Comparison of ENCODE assay signal across 21 mouse cellular contexts in the genomic region with DNA sequence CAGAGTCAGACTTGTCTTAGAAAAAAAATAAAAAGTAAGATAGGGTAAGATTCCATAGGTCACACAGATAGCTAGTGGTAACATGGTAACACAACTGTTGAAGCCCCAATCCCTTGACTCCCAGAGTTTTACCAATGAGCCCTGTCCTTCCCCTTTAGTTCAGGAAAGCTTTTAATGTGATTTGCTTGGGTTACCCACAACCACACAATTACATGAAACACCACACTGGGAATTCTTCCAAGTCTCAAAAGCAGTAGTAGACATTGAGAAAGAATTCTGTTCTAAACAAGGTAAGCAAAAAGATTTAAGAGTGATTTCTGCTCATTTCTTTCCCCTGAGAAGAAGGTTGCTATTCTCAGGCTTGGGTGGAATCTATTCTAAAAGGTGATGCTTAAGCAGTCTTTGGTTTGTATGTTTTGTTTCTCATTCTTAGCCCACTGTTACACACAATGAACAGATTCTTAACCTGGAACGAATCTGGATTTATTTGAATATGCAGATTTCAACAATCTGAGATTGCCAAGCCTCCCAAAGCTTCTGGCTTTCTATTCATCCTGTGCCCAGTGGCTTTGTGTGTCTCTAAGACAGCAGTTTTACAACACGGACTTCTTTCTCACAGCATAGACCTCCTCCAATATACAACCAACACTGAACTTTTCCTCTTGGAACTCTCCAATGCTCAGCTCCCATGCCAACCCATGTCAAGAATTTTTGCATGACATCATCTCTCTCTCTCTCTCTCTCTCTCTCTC. TPM values are rescaled to one million over a fixed set of nuclear protein-coding genes. Genes with fewer than 3 reads are reported as not detected.
DNase-seq lines count a peak whose midpoint lies in the region; ATAC-seq and TF ChIP-seq lines count a peak whose summit lies in the region.
"Had no signal": no experiment of that assay in that cellular context is flagged by ENCODE, and none has a peak within 500 bp of the region (broad histone marks: within the 10 kb centered on the region; RNA-seq: fewer than 3 reads in every experiment).

No protein-coding gene starts in this region.

- H3K27ac ChIP-seq in forebrain, embryonic 13.5 days: peak overlapping the region; percentile 61
- H3K27ac ChIP-seq in forebrain, embryonic 10.5 days: no peak overlapping the region
- peak overlapping the region; percentile 61 for H3K27ac ChIP-seq in hindbrain, embryonic 15.5 days (replicated peaks)
- no peak overlapping the region for H3K27ac ChIP-seq in hindbrain, embryonic 11.5 days (ENCODE audit: low read depth, low read length)
- peak overlapping the region; percentile 44; the same call in 1 of the 2 replicates for H3K27ac ChIP-seq in midbrain, postnatal 0 days (ENCODE audit: low read depth, low read length)
- H3K27ac ChIP-seq in midbrain, embryonic 13.5 days: no peak overlapping the region; the same call in 1 of the 2 replicates
- peak overlapping the region; percentile 35; the same call in 1 of the 2 replicates for H3K27ac ChIP-seq in neural tube, embryonic 14.5 days (ENCODE audit: low read depth, low read length)
- H3K27ac ChIP-seq: gastrocnemius, adult 2 months; heart, embryonic 15.5 days; liver, embryonic 14.5 days; stomach, embryonic 15.5 days had no signal

- H3K4me1 ChIP-seq in forebrain, embryonic 13.5 days: peaks cover 35% of the 10 kb centered on the region
- H3K4me1 ChIP-seq in forebrain, embryonic 10.5 days: peaks cover 20% of the 10 kb centered on the region
- peaks cover 19% of the 10 kb centered on the region for H3K4me1 ChIP-seq in hindbrain, embryonic 15.5 days (replicated peaks)
- peaks cover 2% of the 10 kb centered on the region; the same call in 1 of the 2 replicates for H3K4me1 ChIP-seq in hindbrain, embryonic 11.5 days (replicated peaks; ENCODE audit: control insufficient read depth, insufficient read depth, low read length)
- no peaks in the 10 kb centered on the region; the same call in 1 of the 2 replicates for H3K4me1 ChIP-seq in midbrain, postnatal 0 days (ENCODE audit: insufficient read depth, low read length)
- H3K4me1 ChIP-seq in midbrain, embryonic 13.5 days (replicated peaks): peaks cover 41% of the 10 kb centered on the region
- peaks cover 4% of the 10 kb centered on the region; the same call in 1 of the 2 replicates for H3K4me1 ChIP-seq in neural tube, embryonic 14.5 days (ENCODE audit: control insufficient read depth, insufficient read depth, low read length)
- H3K4me1 ChIP-seq: stomach, embryonic 15.5 days had no signal

- H3K4me3 ChIP-seq in forebrain, embryonic 13.5 days: no peak overlapping the region
- H3K4me3 ChIP-seq in forebrain, embryonic 10.5 days: no peak overlapping the region
- H3K4me3 ChIP-seq in hindbrain, embryonic 15.5 days: no peak overlapping the region
- H3K4me3 ChIP-seq in hindbrain, embryonic 11.5 days (ENCODE audit: low read depth, low read length): no peak overlapping the region
- H3K4me3 ChIP-seq in midbrain, postnatal 0 days (ENCODE audit: low read depth, low read length): no peak overlapping the region
- no peak overlapping the region for H3K4me3 ChIP-seq in midbrain, embryonic 13.5 days (replicated peaks)
- no peak overlapping the region for H3K4me3 ChIP-seq in neural tube, embryonic 14.5 days (ENCODE audit: low read depth, low read length)
- H3K4me3 ChIP-seq: gastrocnemius, adult 2 months; heart, embryonic 15.5 days; stomach, embryonic 15.5 days had no signal

- DNase-seq in forebrain, embryonic 10.5 days (ENCODE audit: extremely low spot score, low spot score): no peak
- DNase-seq in hindbrain, embryonic 11.5 days (ENCODE audit: low spot score): no peak
- DNase-seq in midbrain, postnatal 0 days (ENCODE audit: low spot score): peak; percentile 73
- no peak for DNase-seq in kidney, postnatal 4 days
- DNase-seq: adrenal gland, postnatal 10 days; cerebellum, adult 9-10 months; gastrocnemius, adult 2 months; heart, postnatal 36 days; kidney, adult 2 months; kidney, postnatal 10 days; lung, embryonic 14.5 days; thymus, adult 18-20 months; thymus, postnatal 4 days had no signal

- no peak overlapping the region for H3K9ac ChIP-seq in forebrain, embryonic 13.5 days
- H3K9ac ChIP-seq in hindbrain, embryonic 15.5 days: no peak overlapping the region
- no peak overlapping the region for H3K9ac ChIP-seq in hindbrain, embryonic 11.5 days (ENCODE audit: low read depth, low read length)
- H3K9ac ChIP-seq in midbrain, postnatal 0 days (replicated peaks; ENCODE audit: low read length, poor library complexity, severe bottlenecking): no peak overlapping the region
- H3K9ac ChIP-seq in midbrain, embryonic 13.5 days (replicated peaks): no peak overlapping the region
- H3K9ac ChIP-seq in neural tube, embryonic 14.5 days (replicated peaks; ENCODE audit: low read depth, low read length): no peak overlapping the region
- H3K9ac ChIP-seq: heart, embryonic 15.5 days; liver, embryonic 14.5 days; lung, embryonic 14.5 days; stomach, embryonic 15.5 days had no signal

- WGBS in forebrain, embryonic 13.5 days: 34% methylated on average over 2 of the region's 2 CpGs
- WGBS in forebrain, embryonic 10.5 days: 68% methylated on average over 2 of the region's 2 CpGs
- WGBS in hindbrain, embryonic 15.5 days: 44% methylated on average over 2 of the region's 2 CpGs
- 63% methylated on average over 2 of the region's 2 CpGs for WGBS in hindbrain, embryonic 11.5 days
- WGBS in midbrain, postnatal 0 days: 33% methylated on average over 2 of the region's 2 CpGs
- WGBS in midbrain, embryonic 13.5 days: 51% methylated on average over 2 of the region's 2 CpGs
- 35% methylated on average over 2 of the region's 2 CpGs for WGBS in neural tube, embryonic 14.5 days

- H3K9me3 ChIP-seq in forebrain, embryonic 13.5 days (replicated peaks): no peaks in the 10 kb centered on the region
- H3K9me3 ChIP-seq in forebrain, embryonic 10.5 days: no peaks in the 10 kb centered on the region
- H3K9me3 ChIP-seq in hindbrain, embryonic 15.5 days: no peaks in the 10 kb centered on the region
- no peaks in the 10 kb centered on the region for H3K9me3 ChIP-seq in hindbrain, embryonic 11.5 days (ENCODE audit: control insufficient read depth, low read length)
- H3K9me3 ChIP-seq in midbrain, postnatal 0 days (ENCODE audit: low read length): no peaks in the 10 kb centered on the region
- no peaks in the 10 kb centered on the region for H3K9me3 ChIP-seq in midbrain, embryonic 13.5 days
- no peaks in the 10 kb centered on the region for H3K9me3 ChIP-seq in neural tube, embryonic 14.5 days (ENCODE audit: control insufficient read depth, low read length)
- H3K9me3 ChIP-seq: heart, embryonic 15.5 days; stomach, embryonic 15.5 days had no signal

- no peaks in the 10 kb centered on the region for H3K36me3 ChIP-seq in forebrain, embryonic 13.5 days (ENCODE audit: poor library complexity, severe bottlenecking)
- H3K36me3 ChIP-seq in forebrain, embryonic 10.5 days (replicated peaks): no peaks in the 10 kb centered on the region
- H3K36me3 ChIP-seq in hindbrain, embryonic 15.5 days: no peaks in the 10 kb centered on the region
- no peaks in the 10 kb centered on the region for H3K36me3 ChIP-seq in hindbrain, embryonic 11.5 days (ENCODE audit: control insufficient read depth, insufficient read depth, low read length)
- H3K36me3 ChIP-seq in midbrain, postnatal 0 days (ENCODE audit: insufficient read depth, low read length): no peaks in the 10 kb centered on the region
- H3K36me3 ChIP-seq in midbrain, embryonic 13.5 days: no peaks in the 10 kb centered on the region
- H3K36me3 ChIP-seq in neural tube, embryonic 14.5 days (ENCODE audit: control insufficient read depth, insufficient read depth, low read length): no peaks in the 10 kb centered on the region
- H3K36me3 ChIP-seq: heart, embryonic 15.5 days; stomach, embryonic 15.5 days had no signal

- H3K4me2 ChIP-seq in forebrain, embryonic 13.5 days: no peak overlapping the region
- H3K4me2 ChIP-seq in hindbrain, embryonic 15.5 days: no peak overlapping the region
- H3K4me2 ChIP-seq in hindbrain, embryonic 11.5 days (replicated peaks; ENCODE audit: low read depth, low read length): no peak overlapping the region
- H3K4me2 ChIP-seq in midbrain, postnatal 0 days (ENCODE audit: low read depth, low read length, poor library complexity, severe bottlenecking): no peak overlapping the region
- H3K4me2 ChIP-seq in midbrain, embryonic 13.5 days (replicated peaks): no peak overlapping the region
- no peak overlapping the region for H3K4me2 ChIP-seq in neural tube, embryonic 14.5 days (ENCODE audit: low read depth, low read length)
- H3K4me2 ChIP-seq: heart, embryonic 15.5 days; lung, embryonic 14.5 days; stomach, embryonic 15.5 days had no signal

- no peaks in the 10 kb centered on the region for H3K27me3 ChIP-seq in forebrain, embryonic 13.5 days
- no peaks in the 10 kb centered on the region for H3K27me3 ChIP-seq in forebrain, embryonic 10.5 days (ENCODE audit: poor library complexity, severe bottlenecking)
- H3K27me3 ChIP-seq in hindbrain, embryonic 15.5 days: no peaks in the 10 kb centered on the region
- H3K27me3 ChIP-seq in hindbrain, embryonic 11.5 days (ENCODE audit: control insufficient read depth, insufficient read depth, low read length): no peaks in the 10 kb centered on the region
- H3K27me3 ChIP-seq in midbrain, postnatal 0 days (ENCODE audit: insufficient read depth, low read length): no peaks in the 10 kb centered on the region
- H3K27me3 ChIP-seq in midbrain, embryonic 13.5 days: no peaks in the 10 kb centered on the region
- H3K27me3 ChIP-seq in neural tube, embryonic 14.5 days (ENCODE audit: control insufficient read depth, insufficient read depth, low read length): no peaks in the 10 kb centered on the region
- H3K27me3 ChIP-seq: stomach, embryonic 15.5 days had no signal

- TF ChIP-seq CTCF in midbrain, postnatal 0 days (IDR thresholded peaks at IDR 0.05): no peak

- ATAC-seq in forebrain, embryonic 13.5 days: 0 out of 2 replicates have a peak, but pooled peaks have one; percentile 41
- ATAC-seq in hindbrain, embryonic 15.5 days (ENCODE audit: low FRiP score, low read depth): peak; percentile 28; the same call in 1 of the 2 replicates
- ATAC-seq in hindbrain, embryonic 11.5 days (ENCODE audit: low FRiP score): no peak
- ATAC-seq in midbrain, postnatal 0 days (ENCODE audit: low FRiP score): peak; percentile 67
- ATAC-seq in midbrain, embryonic 13.5 days: no peak; the same call in 1 of the 2 replicates
- ATAC-seq in neural tube, embryonic 14.5 days (ENCODE audit: low read depth): peak; percentile 35; the same call in 1 of the 2 replicates

RNA-seq across cellular contexts. Expression of a gene that starts 5.1 kb away (rescaled TPM):
- 601 and 607 TPM in 2 replicates for polyA plus RNA-seq in forebrain, embryonic 13.5 days (2015; fragmentation: Nextera tagmentation; extraction: Ambion mirVana)
- 184 and 186 TPM in 2 replicates for polyA plus RNA-seq in forebrain, embryonic 10.5 days (2016; fragmentation: Nextera tagmentation; extraction: Ambion mirVana)
- polyA plus RNA-seq in hindbrain, embryonic 15.5 days (2015; fragmentation: Nextera tagmentation; extraction: Ambion mirVana): 533 and 554 TPM in 2 replicates
- 343 and 384 TPM in 2 replicates for polyA plus RNA-seq in hindbrain, embryonic 11.5 days (2014; fragmentation: Nextera tagmentation; extraction: Ambion mirVana)
- 371 and 469 TPM in 2 replicates for total RNA-seq in midbrain, postnatal 0 days (2014; rRNA removed)
- polyA plus RNA-seq in midbrain, postnatal 0 days (2015; fragmentation: Nextera tagmentation; extraction: Ambion mirVana): 530 and 548 TPM in 2 replicates
- 624 and 647 TPM in 2 replicates for polyA plus RNA-seq in midbrain, embryonic 13.5 days (2015; fragmentation: Nextera tagmentation; extraction: Ambion mirVana)
- polyA plus RNA-seq in neural tube, embryonic 14.5 days (2014; fragmentation: Nextera tagmentation; extraction: Ambion mirVana): 664 and 692 TPM in 2 replicates
- total RNA-seq: neutrophil, adult 5-6 weeks had no signal

RNA-seq across cellular contexts. Expression of a gene that starts 29.6 kb away (rescaled TPM):
- 105 and 112 TPM in 2 replicates for polyA plus RNA-seq in forebrain, embryonic 13.5 days (2015; fragmentation: Nextera tagmentation; extraction: Ambion mirVana)
- polyA plus RNA-seq in forebrain, embryonic 10.5 days (2016; fragmentation: Nextera tagmentation; extraction: Ambion mirVana): 101 and 106 TPM in 2 replicates
- 116 and 124 TPM in 2 replicates for polyA plus RNA-seq in hindbrain, embryonic 15.5 days (2015; fragmentation: Nextera tagmentation; extraction: Ambion mirVana)
- polyA plus RNA-seq in hindbrain, embryonic 11.5 days (2014; fragmentation: Nextera tagmentation; extraction: Ambion mirVana): 61.7 and 68.7 TPM in 2 replicates
- total RNA-seq in midbrain, postnatal 0 days (2014; rRNA removed): 87.6 and 94.0 TPM in 2 replicates
- polyA plus RNA-seq in midbrain, postnatal 0 days (2015; fragmentation: Nextera tagmentation; extraction: Ambion mirVana): 103 and 106 TPM in 2 replicates
- polyA plus RNA-seq in midbrain, embryonic 13.5 days (2015; fragmentation: Nextera tagmentation; extraction: Ambion mirVana): 111 and 115 TPM in 2 replicates
- polyA plus RNA-seq in neural tube, embryonic 14.5 days (2014; fragmentation: Nextera tagmentation; extraction: Ambion mirVana): 50.2 and 72.6 TPM in 2 replicates

RNA-seq across cellular contexts. Expression of a gene that starts 59.3 kb away (rescaled TPM):
- 104 and 117 TPM in 2 replicates for polyA plus RNA-seq in forebrain, embryonic 13.5 days (2015; fragmentation: Nextera tagmentation; extraction: Ambion mirVana)
- 158 and 173 TPM in 2 replicates for polyA plus RNA-seq in forebrain, embryonic 10.5 days (2016; fragmentation: Nextera tagmentation; extraction: Ambion mirVana)
- 92.2 and 102 TPM in 2 replicates for polyA plus RNA-seq in hindbrain, embryonic 15.5 days (2015; fragmentation: Nextera tagmentation; extraction: Ambion mirVana)
- polyA plus RNA-seq in hindbrain, embryonic 11.5 days (2014; fragmentation: Nextera tagmentation; extraction: Ambion mirVana): 140 and 166 TPM in 2 replicates
- 62.1 and 64.4 TPM in 2 replicates for total RNA-seq in midbrain, postnatal 0 days (2014; rRNA removed)
- polyA plus RNA-seq in midbrain, postnatal 0 days (2015; fragmentation: Nextera tagmentation; extraction: Ambion mirVana): 63.3 and 73.6 TPM in 2 replicates
- polyA plus RNA-seq in midbrain, embryonic 13.5 days (2015; fragmentation: Nextera tagmentation; extraction: Ambion mirVana): 100 and 111 TPM in 2 replicates
- 64.4 and 81.0 TPM in 2 replicates for polyA plus RNA-seq in neural tube, embryonic 14.5 days (2014; fragmentation: Nextera tagmentation; extraction: Ambion mirVana)

Comparison
In these comparisons a context has a peak if more than half of its experiments do, and no peak if none do; other contexts are left out.
1. ATAC-seq: peak in forebrain, embryonic 13.5 days (single experiment), hindbrain, embryonic 15.5 days (single experiment), midbrain, postnatal 0 days (single experiment) and neural tube, embryonic 14.5 days (single experiment); none in hindbrain, embryonic 11.5 days (single experiment) and midbrain, embryonic 13.5 days (single experiment).
2. H3K27ac ChIP-seq: peak in forebrain, embryonic 13.5 days (single experiment), hindbrain, embryonic 15.5 days (single experiment), midbrain, postnatal 0 days (single experiment) and neural tube, embryonic 14.5 days (single experiment); none in forebrain, embryonic 10.5 days (single experiment), hindbrain, embryonic 11.5 days (single experiment) and midbrain, embryonic 13.5 days (single experiment).